Mouse (Mus musculus): ENCODE measurements around the gene Iqcj. TPM values are rescaled to one million over a fixed set of nuclear protein-coding genes. Genes with fewer than 3 reads are reported as not detected.

Iqcj gene
- total and polyA plus RNA-seq, 2 experiments = not detected

DNA sequence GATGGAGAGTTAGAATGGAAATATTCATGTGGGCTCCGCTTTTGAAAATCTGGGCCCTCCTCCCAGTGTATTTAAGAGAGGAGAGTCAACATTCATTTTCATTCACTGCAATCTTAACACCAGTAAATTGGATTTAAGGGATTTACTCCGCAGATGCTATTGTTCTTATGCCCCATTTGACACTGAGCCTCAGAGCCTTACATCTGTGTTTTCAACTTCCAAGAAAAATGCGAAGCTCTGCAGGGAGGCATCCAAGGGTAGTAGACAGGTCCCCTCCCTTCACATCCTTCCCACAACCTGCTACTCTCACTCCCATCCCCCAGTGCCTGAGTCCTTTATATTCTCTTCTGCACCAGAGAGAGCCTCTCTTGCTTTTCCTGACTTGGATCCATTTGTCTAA lies 68.1 kb downstream of the Iqcj start:
- Histone ChIP-seq H3K36me3 (ENCODE audit: control insufficient read depth, insufficient read depth, low read length) (no peaks in the 10 kb centered on the region), H3K4me3 (ENCODE audit: insufficient read depth, low read depth, low read length) (no peak overlapping the region), H3K27me3 (ENCODE audit: control insufficient read depth, insufficient read depth, low read length) (no peaks in the 10 kb centered on the region), H3K4me1 (ENCODE audit: control insufficient read depth, insufficient read depth, low read length) (no peaks in the 10 kb centered on the region), H3K27ac (replicated peaks; ENCODE audit: insufficient read depth, low read depth, low read length) (no peak overlapping the region), H3K79me2 (ENCODE audit: control insufficient read depth, insufficient read depth, low read length) (no peaks in the 10 kb centered on the region), H3K9ac (ENCODE audit: low read depth, low read length) (no peak overlapping the region)
- TF ChIP-seq CTCF (IDR thresholded peaks at IDR 0.05; ENCODE audit: low read depth, low read length) = no peak
- no peak for TF ChIP-seq POLR2A (IDR thresholded peaks at IDR 0.05; ENCODE audit: extremely low read depth, insufficient read depth, low read length)
- WGBS = 44% methylated on average over 3 of the region's 3 CpGs
- DNase-seq (ENCODE audit: extremely low read depth, low read depth, low spot score) = no peak

- H3K27ac ChIP-seq (replicated peaks; ENCODE audit: insufficient read depth, low read depth, low read length) = no peak overlapping the region
- H3K4me1 ChIP-seq (ENCODE audit: control insufficient read depth, insufficient read depth, low read length) = no peaks in the 10 kb centered on the region
- no peaks in the 10 kb centered on the region for H3K79me2 ChIP-seq (ENCODE audit: control insufficient read depth, insufficient read depth, low read length)
- no peaks in the 10 kb centered on the region for H3K36me3 ChIP-seq (ENCODE audit: control insufficient read depth, insufficient read depth, low read length)
- H3K9ac ChIP-seq (ENCODE audit: low read depth, low read length) = no peak overlapping the region
- DNase-seq (ENCODE audit: extremely low read depth, low read depth, low spot score) = no peak
- no peaks in the 10 kb centered on the region for H3K27me3 ChIP-seq (ENCODE audit: control insufficient read depth, insufficient read depth, low read length)
- TF ChIP-seq CTCF (IDR thresholded peaks at IDR 0.05; ENCODE audit: low read depth, low read length) = no peak
- TF ChIP-seq POLR2A (IDR thresholded peaks at IDR 0.05; ENCODE audit: extremely low read depth, insufficient read depth, low read length) = no peak
- no peak overlapping the region for H3K4me3 ChIP-seq (ENCODE audit: insufficient read depth, low read depth, low read length)
These were observed 68.7 kb downstream of the Iqcj start for GRCm38 (mm10) chr3:67960727-67961126.

- WGBS = 78% methylated on average over 6 of the region's 6 CpGs
- Histone ChIP-seq H3K9ac (ENCODE audit: low read depth, low read length) (no peak overlapping the region), H3K27me3 (ENCODE audit: control insufficient read depth, insufficient read depth, low read length) (no peaks in the 10 kb centered on the region), H3K79me2 (ENCODE audit: control insufficient read depth, insufficient read depth, low read length) (no peaks in the 10 kb centered on the region), H3K27ac (replicated peaks; ENCODE audit: insufficient read depth, low read depth, low read length) (no peak overlapping the region), H3K4me3 (ENCODE audit: insufficient read depth, low read depth, low read length) (no peak overlapping the region), H3K36me3 (ENCODE audit: control insufficient read depth, insufficient read depth, low read length) (no peaks in the 10 kb centered on the region), H3K4me1 (ENCODE audit: control insufficient read depth, insufficient read depth, low read length) (no peaks in the 10 kb centered on the region)
- DNase-seq (ENCODE audit: extremely low read depth, low read depth, low spot score) = no peak
- TF ChIP-seq CTCF (IDR thresholded peaks at IDR 0.05; ENCODE audit: low read depth, low read length) (no peak), POLR2A (IDR thresholded peaks at IDR 0.05; ENCODE audit: extremely low read depth, insufficient read depth, low read length) (no peak)
These were observed 70.1 kb downstream of the Iqcj start for GRCm38 (mm10) chr3:67961934-67962639.

DNA sequence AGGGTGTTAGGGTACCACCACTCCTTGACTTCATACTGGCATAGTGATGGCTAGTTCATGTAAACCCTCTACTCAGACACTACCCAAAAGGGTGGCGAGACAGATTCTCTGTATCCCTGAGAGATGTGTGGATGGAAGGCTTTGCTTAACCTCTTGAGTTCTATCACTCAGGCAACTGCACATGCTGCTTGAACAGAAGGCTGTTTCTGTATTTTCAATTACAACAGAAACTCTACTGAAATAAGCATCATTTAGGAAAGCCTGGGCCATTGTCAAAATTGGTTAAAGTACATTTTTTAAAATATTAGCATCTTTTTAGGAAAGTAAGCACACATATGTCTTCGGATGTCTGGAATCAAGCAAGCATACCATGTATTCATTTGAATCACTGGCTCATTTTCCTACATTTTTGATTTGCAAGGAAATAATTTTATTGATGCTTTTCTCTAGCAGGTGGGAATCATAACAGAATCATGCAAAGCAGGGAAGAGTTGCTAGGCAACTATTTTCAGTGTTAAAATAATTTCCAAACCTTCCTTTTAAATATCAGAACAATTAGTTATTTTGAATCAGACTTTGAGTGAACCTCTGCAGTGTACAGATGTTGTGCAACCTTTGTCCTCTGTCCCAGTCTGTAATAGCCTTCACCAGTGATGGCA lies 82.4 kb downstream of the Iqcj start:
- Histone ChIP-seq H3K4me3 (ENCODE audit: insufficient read depth, low read depth, low read length) (no peak overlapping the region), H3K27ac (replicated peaks; ENCODE audit: insufficient read depth, low read depth, low read length) (no peak overlapping the region), H3K27me3 (ENCODE audit: control insufficient read depth, insufficient read depth, low read length) (no peaks in the 10 kb centered on the region), H3K4me1 (ENCODE audit: control insufficient read depth, insufficient read depth, low read length) (no peaks in the 10 kb centered on the region), H3K79me2 (ENCODE audit: control insufficient read depth, insufficient read depth, low read length) (no peaks in the 10 kb centered on the region), H3K36me3 (ENCODE audit: control insufficient read depth, insufficient read depth, low read length) (no peaks in the 10 kb centered on the region), H3K9ac (ENCODE audit: low read depth, low read length) (no peak overlapping the region)
- no peak for DNase-seq (ENCODE audit: extremely low read depth, low read depth, low spot score)
- no peak for TF ChIP-seq POLR2A (IDR thresholded peaks at IDR 0.05; ENCODE audit: extremely low read depth, insufficient read depth, low read length)
- TF ChIP-seq CTCF (IDR thresholded peaks at IDR 0.05; ENCODE audit: low read depth, low read length) = no peak
- WGBS = 72% methylated on average over 2 of the region's 2 CpGs

DNA sequence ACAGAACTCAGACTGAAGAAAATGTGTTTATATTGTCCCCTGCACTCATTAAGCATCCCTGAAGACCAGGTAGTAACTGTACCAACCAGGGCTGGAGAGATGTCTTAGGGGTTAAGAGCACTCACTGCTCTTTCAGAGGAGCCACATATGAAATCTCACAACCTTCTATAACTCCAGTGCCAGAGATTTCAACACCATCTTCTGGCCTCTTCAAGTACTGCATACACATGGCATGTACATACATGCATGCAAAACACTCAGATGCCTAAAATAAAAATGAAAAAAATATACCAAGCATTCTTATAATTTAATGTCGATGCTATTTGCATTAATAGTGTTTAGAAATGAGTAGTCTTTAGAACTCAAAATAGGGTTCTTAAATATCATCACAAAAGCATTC lies 88.0 kb downstream of the Iqcj start:
- Histone ChIP-seq H3K27ac (replicated peaks; ENCODE audit: insufficient read depth, low read depth, low read length) (no peak overlapping the region), H3K27me3 (ENCODE audit: control insufficient read depth, insufficient read depth, low read length) (no peaks in the 10 kb centered on the region), H3K79me2 (ENCODE audit: control insufficient read depth, insufficient read depth, low read length) (no peaks in the 10 kb centered on the region), H3K9ac (ENCODE audit: low read depth, low read length) (no peak overlapping the region), H3K36me3 (ENCODE audit: control insufficient read depth, insufficient read depth, low read length) (no peaks in the 10 kb centered on the region), H3K4me1 (ENCODE audit: control insufficient read depth, insufficient read depth, low read length) (no peaks in the 10 kb centered on the region), H3K4me3 (ENCODE audit: insufficient read depth, low read depth, low read length) (no peak overlapping the region)
- TF ChIP-seq POLR2A (IDR thresholded peaks at IDR 0.05; ENCODE audit: extremely low read depth, insufficient read depth, low read length) (no peak), CTCF (IDR thresholded peaks at IDR 0.05; ENCODE audit: low read depth, low read length) (no peak)
- DNase-seq (ENCODE audit: extremely low read depth, low read depth, low spot score) = no peak
- 63% methylated on average over 1 of the region's 1 CpGs for WGBS

DNA sequence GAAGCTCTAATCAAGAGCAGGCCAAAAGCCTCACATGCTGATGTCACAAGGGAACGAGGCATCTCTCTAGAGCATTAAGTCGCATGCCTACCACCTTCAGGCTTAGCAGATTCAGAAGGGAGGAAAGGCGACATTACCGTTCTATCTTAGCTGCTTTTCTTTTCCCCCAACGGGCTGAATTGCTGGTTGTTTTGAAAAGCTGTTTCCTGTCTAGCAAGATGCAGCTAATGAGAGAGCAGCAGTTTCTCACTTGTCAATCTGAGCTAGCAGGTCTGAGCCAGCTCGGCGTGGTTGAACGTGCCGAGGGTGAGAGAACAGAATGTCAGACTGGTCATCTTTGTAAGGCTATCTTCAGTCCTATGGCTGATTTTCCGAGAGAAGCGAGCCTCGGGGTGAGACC lies 91.3 kb downstream of the Iqcj start:
- Histone ChIP-seq H3K27ac (replicated peaks; ENCODE audit: insufficient read depth, low read depth, low read length) (no peak overlapping the region), H3K27me3 (ENCODE audit: control insufficient read depth, insufficient read depth, low read length) (no peaks in the 10 kb centered on the region), H3K4me1 (ENCODE audit: control insufficient read depth, insufficient read depth, low read length) (no peaks in the 10 kb centered on the region), H3K36me3 (ENCODE audit: control insufficient read depth, insufficient read depth, low read length) (no peaks in the 10 kb centered on the region), H3K9ac (ENCODE audit: low read depth, low read length) (no peak overlapping the region), H3K4me3 (ENCODE audit: insufficient read depth, low read depth, low read length) (no peak overlapping the region), H3K79me2 (ENCODE audit: control insufficient read depth, insufficient read depth, low read length) (no peaks in the 10 kb centered on the region)
- no peak for TF ChIP-seq POLR2A (IDR thresholded peaks at IDR 0.05; ENCODE audit: extremely low read depth, insufficient read depth, low read length)
- TF ChIP-seq CTCF (IDR thresholded peaks at IDR 0.05; ENCODE audit: low read depth, low read length) = no peak
- WGBS = 64% methylated on average over 12 of the region's 12 CpGs
- DNase-seq (ENCODE audit: extremely low read depth, low read depth, low spot score) = no peak
